Mouse (Mus musculus) layer of hippocampus, adult 8-10 months (tissue): Measurements from ENCODE around the gene Rgma. TPM values are rescaled to one million over a fixed set of nuclear protein-coding genes. Genes with fewer than 3 reads are reported as not detected.

Experiments used
- DNase-seq, 2 experiments: peaks; one replicate each; pipeline ENCODE4 v3.0.0; 2022; ENCODE audit warnings: low spot score in 2 of 2
- total RNA-seq, 4 experiments: library from RNA; stranded (reverse); gene quantifications; 2 replicates each; pipeline ENCODE4 v1.2.4; 2022

The Rgma gene
- total RNA-seq, 4 experiments from 2014 or later = 49.5 to 64.5 (median 55.7) TPM

DNA sequence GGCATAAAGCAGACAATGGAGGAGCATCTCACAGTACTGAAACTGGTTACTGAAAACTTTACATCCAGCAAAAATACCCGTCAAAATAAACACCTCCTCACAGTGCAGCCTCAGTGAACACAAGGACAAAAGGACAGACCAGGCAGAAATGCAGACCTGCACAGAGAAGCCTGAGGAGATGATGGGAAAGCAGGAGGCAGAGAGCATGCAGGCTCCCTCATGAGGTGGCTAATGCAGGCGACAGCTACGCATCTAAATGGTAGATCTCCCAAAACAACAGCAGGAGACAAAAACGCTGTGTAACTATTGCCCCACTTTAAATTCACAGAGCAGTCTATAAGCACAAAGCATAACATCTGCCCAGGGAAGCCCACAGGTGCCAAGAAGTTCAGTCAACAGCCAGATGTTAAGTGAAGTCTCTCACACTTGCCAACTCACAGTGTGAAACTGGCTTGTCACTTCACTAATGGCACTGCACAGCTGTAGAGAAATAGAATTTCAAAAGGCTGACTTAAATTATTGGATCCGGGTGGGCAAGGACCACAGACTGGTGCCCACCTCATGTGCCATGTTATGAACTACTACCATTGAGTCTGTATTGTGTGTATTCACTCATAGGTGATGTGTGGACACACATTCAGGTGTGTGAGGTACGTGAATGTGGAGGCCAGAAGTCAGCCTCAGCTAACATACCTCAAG lies 58.5 kb downstream of the Rgma start:
- DNase-seq = no peak

DNA sequence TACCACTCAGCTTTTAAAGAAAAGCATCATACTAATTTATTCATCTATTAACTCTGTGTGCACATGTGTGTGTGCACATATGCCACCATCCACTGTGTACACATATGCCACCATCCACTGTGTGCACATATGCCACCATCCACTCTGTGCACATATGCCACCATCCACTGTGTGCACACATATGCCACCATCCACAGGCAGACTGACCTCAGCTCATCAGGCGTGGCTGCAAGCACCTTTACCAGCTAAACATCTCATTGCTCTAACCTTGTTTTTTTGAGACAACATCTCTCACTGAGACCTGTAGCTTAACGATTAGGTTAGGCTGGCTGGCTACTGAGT lies 59.0 kb downstream of the Rgma start:
- no peak for DNase-seq

DNA sequence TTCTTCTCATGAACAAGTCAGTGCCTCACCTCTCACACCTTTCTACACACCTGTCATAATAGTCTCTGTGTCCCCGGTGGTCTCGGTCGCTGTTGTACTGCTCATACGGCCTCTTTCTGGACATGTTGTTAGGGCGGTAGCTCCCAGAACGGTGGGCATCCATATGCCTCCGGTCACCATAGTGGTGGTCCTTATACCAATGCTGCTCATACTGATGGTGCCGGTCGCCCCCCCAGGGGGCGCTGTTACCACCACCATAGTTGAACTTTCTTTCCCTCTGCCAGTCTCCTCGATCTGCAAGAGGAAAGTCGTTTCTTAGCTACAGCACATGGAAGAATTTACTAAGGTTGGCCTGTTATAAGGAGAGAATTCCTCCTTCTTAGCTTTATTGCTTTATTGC lies 60.4 kb downstream of the Rgma start:
- no peak for DNase-seq

DNA sequence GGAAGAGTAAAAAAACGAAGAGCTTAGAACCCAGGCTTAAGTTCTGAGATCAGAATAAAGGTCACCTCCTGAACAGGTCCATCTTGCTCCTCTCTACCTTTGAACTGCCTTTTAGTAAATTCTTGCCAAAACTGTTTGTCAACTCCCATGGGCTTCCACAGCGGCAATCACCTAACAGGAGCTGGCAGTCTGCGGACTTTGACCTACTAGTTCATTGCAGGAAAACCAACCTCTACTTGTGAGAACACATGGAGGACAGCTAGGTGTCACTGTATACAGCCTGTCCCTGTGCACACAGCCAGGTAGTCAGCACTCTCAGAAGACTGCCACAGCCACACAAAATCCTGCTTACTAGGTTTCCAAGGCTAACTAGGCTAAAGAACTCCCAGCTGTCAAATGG lies 66.5 kb downstream of the Rgma start:
- DNase-seq = no peak

DNA sequence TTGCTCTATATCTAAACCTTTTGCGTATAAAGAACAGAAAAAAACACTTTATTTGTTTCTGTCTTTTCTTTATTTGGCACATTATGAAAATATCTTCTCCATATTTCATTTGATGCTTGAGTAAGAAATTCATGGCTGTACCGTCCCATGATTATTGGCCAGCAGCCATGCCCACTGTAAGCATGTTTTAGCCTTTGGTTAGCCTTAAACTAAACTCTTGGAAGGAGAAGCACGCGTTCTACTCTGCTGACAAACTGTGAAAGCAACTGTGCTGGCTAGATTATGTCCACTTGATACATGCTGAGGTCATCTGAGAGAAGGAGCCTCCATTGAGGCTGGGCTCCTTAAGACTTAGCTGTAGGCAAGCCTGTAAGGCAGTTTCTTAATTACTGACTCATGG lies 66.9 kb downstream of the Rgma start:
- DNase-seq = no peak

DNA sequence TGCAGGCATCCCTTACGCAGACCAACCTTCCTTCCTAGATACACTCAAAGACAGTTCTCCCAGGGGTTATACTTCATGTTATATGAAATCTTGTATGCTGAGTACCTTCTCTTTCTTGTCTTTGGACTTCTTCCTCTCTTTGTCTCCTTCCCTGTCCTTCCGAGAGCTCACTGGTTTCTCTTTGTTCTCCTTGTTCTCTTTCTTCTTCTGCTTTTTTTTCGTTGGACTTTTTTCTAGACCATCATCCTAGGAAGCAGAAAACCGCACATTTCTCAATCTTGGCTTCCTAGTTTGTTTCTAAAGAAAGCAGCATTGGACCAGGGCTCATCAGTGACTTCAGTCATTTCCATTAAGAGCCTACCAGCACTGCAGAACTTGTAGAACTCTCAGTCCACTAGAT lies 76.3 kb downstream of the Rgma start:
- no peak for DNase-seq

DNA sequence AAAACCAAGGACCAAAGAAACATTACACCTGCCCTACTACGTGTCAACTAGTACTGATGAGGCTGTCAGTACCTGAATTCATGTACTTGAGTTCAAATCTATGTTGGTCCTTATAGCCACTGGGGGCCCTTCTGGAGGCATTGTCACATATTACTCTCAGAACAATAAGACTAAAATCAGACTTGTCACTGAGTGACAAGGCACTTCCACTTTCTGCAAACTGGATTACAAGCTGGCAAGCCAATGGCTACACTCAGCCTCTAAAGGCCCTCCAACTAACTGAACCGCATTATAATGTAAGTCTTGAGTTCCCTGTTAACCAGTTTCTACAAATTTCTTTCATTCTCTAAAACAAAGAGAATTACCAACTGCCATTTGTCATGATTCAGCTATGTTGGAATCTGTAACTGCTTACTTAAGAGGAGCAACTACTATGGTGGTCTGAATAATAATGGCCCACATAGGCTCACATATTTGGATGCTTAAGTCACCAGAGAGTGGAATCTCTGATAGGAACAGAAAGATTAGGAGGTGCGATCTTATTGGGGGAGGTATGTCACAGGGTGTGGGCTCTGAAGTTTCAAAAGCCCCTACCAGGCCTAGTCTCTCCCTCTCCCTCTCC lies 77.0 kb downstream of the Rgma start:
- no peak for DNase-seq

DNA sequence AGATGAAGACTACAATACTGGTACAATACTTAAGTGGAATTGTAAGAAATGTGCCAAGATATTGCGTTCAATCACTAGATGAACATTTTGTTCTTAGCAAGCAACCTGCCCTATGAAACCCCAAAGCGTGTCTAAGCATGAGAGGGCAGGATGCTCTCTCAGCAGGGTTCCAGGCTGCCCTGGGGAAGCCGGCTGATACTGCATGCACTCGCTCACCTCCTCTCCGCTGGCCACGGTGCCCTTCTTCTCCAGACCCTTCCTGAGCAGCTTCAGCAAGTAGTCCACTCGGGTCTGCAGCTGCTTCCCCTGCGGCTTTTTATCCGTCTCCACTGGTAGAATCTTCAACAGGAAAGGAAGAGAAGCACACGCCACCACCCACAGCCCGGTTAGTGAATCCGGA lies 78.8 kb downstream of the Rgma start:
- no peak for DNase-seq

DNA sequence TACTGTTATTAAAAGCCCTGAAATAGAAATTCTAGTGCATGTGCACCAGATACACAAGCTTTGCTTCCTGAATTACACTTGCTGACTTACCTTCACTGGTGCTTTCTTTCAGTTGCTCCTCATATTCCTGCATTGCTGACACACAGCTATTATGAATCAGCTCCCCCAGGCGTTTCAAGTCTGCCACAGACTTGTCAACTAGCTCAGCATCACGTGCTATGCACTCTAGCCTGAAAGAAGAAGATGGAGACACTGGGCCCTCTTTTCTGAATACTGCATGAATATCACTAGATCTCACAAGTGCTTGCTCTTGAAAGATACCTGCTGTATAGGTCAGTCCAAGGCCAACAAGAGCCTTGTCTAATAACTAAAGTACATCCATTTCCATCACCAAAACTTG lies 88.2 kb downstream of the Rgma start:
- no peak for DNase-seq

DNA sequence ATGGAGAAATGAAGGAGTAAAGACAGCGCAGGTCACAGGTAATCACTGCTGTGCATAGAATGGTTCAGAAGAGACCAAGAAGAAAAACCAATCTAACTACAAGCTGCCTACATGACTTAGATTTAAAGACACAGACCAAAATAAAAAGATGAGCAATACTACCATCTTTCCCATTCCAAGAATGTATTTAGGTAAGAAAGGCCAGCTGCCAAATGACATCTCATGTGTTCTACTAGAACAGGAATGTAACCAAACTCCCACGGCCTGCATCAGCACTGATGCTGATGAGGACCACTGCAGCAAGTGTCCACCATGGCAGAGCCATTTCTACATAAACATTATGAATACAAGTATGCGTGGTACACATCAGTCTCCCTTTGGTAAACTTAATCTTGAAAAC lies 92.4 kb downstream of the Rgma start:
- DNase-seq = no peak

Other genes with a start within 250 kb of the Rgma start
- 10 to 100 TPM; 42.5 to 70.6 (median 55.4) TPM for gene Chd2, start 166.3 kb downstream of the Rgma start, total RNA-seq